Mouse (Mus musculus): ENCODE measurements around the gene Rmnd5a. TPM values are rescaled to one million over a fixed set of nuclear protein-coding genes. Genes with fewer than 3 reads are reported as not detected.

The Rmnd5a gene
- polyA plus RNA-seq, 1 experiment from 2014 or later: 11.2 TPM

GRCm38 (mm10) chr6:71360751-71361150 lies 79.7 kb downstream of the Rmnd5a start:
- 52% methylated on average over 5 of the region's 5 CpGs for WGBS
- Histone ChIP-seq H3K9ac (replicated peaks; ENCODE audit: low read length) (no peak overlapping the region), H3K4me1 (ENCODE audit: control insufficient read depth, insufficient read depth, low read length) (no peaks in the 10 kb centered on the region), H3K9me3 (replicated peaks; ENCODE audit: control insufficient read depth, low read length) (no peaks in the 10 kb centered on the region), H3K27ac (replicated peaks; ENCODE audit: low read depth, low read length) (no peak overlapping the region), H3K4me3 (ENCODE audit: low read depth, low read length) (no peak overlapping the region), H3K4me2 (ENCODE audit: low read depth, low read length) (no peak overlapping the region), H3K36me3 (replicated peaks; ENCODE audit: control insufficient read depth, insufficient read depth, low read depth, low read length) (no peaks in the 10 kb centered on the region), H3K27me3 (ENCODE audit: control insufficient read depth, insufficient read depth, low read length) (no peaks in the 10 kb centered on the region)
- no peak for DNase-seq (ENCODE audit: low spot score)
- no peak for ATAC-seq (replicated peaks; ENCODE audit: insufficient number of reproducible peaks, low FRiP score, low TSS enrichment, low read depth)

- DNase-seq (ENCODE audit: low spot score) (no peak), ATAC-seq (replicated peaks; ENCODE audit: insufficient number of reproducible peaks, low FRiP score, low TSS enrichment, low read depth) (no peak)
- Histone ChIP-seq H3K4me3 (ENCODE audit: low read depth, low read length) (no peak overlapping the region), H3K4me1 (ENCODE audit: control insufficient read depth, insufficient read depth, low read length) (no peaks in the 10 kb centered on the region), H3K9me3 (replicated peaks; ENCODE audit: control insufficient read depth, low read length) (no peaks in the 10 kb centered on the region), H3K36me3 (replicated peaks; ENCODE audit: control insufficient read depth, insufficient read depth, low read depth, low read length) (no peaks in the 10 kb centered on the region), H3K27me3 (ENCODE audit: control insufficient read depth, insufficient read depth, low read length) (no peaks in the 10 kb centered on the region), H3K27ac (replicated peaks; ENCODE audit: low read depth, low read length) (no peak overlapping the region), H3K4me2 (ENCODE audit: low read depth, low read length) (no peak overlapping the region), H3K9ac (replicated peaks; ENCODE audit: low read length) (no peak overlapping the region)
- 74% methylated on average over 4 of the region's 4 CpGs for WGBS
Measured at GRCm38 (mm10) chr6:71360221-71360620, 80.2 kb downstream of the Rmnd5a start.

- 87% methylated on average over 7 of the region's 7 CpGs for WGBS
- no peaks in the 10 kb centered on the region for H3K9me3 ChIP-seq (replicated peaks; ENCODE audit: control insufficient read depth, low read length)
- H3K36me3 ChIP-seq (replicated peaks; ENCODE audit: control insufficient read depth, insufficient read depth, low read depth, low read length): no peaks in the 10 kb centered on the region
- no peak overlapping the region for H3K9ac ChIP-seq (replicated peaks; ENCODE audit: low read length)
- no peak overlapping the region for H3K4me3 ChIP-seq (ENCODE audit: low read depth, low read length)
- no peaks in the 10 kb centered on the region for H3K4me1 ChIP-seq (ENCODE audit: control insufficient read depth, insufficient read depth, low read length)
- DNase-seq (ENCODE audit: low spot score): no peak
- no peak for ATAC-seq (replicated peaks; ENCODE audit: insufficient number of reproducible peaks, low FRiP score, low TSS enrichment, low read depth)
- H3K4me2 ChIP-seq (ENCODE audit: low read depth, low read length): no peak overlapping the region
- no peaks in the 10 kb centered on the region for H3K27me3 ChIP-seq (ENCODE audit: control insufficient read depth, insufficient read depth, low read length)
- H3K27ac ChIP-seq (replicated peaks; ENCODE audit: low read depth, low read length): no peak overlapping the region
Measured at GRCm38 (mm10) chr6:71357493-71357892, 82.9 kb downstream of the Rmnd5a start.

GRCm38 (mm10) chr6:71353722-71354121 lies 86.7 kb downstream of the Rmnd5a start:
- ATAC-seq (replicated peaks; ENCODE audit: insufficient number of reproducible peaks, low FRiP score, low TSS enrichment, low read depth) (no peak), DNase-seq (ENCODE audit: low spot score) (no peak)
- Histone ChIP-seq H3K36me3 (replicated peaks; ENCODE audit: control insufficient read depth, insufficient read depth, low read depth, low read length) (no peaks in the 10 kb centered on the region), H3K4me2 (ENCODE audit: low read depth, low read length) (no peak overlapping the region), H3K9me3 (replicated peaks; ENCODE audit: control insufficient read depth, low read length) (no peaks in the 10 kb centered on the region), H3K27ac (replicated peaks; ENCODE audit: low read depth, low read length) (no peak overlapping the region), H3K27me3 (ENCODE audit: control insufficient read depth, insufficient read depth, low read length) (no peaks in the 10 kb centered on the region), H3K9ac (replicated peaks; ENCODE audit: low read length) (no peak overlapping the region), H3K4me1 (ENCODE audit: control insufficient read depth, insufficient read depth, low read length) (no peaks in the 10 kb centered on the region), H3K4me3 (ENCODE audit: low read depth, low read length) (no peak overlapping the region)
- WGBS: 73% methylated on average over 2 of the region's 2 CpGs

- ATAC-seq (replicated peaks; ENCODE audit: insufficient number of reproducible peaks, low FRiP score, low TSS enrichment, low read depth) (no peak), DNase-seq (ENCODE audit: low spot score) (no peak)
- Histone ChIP-seq H3K4me2 (ENCODE audit: low read depth, low read length) (no peak overlapping the region), H3K27me3 (ENCODE audit: control insufficient read depth, insufficient read depth, low read length) (no peaks in the 10 kb centered on the region), H3K9ac (replicated peaks; ENCODE audit: low read length) (no peak overlapping the region), H3K4me3 (ENCODE audit: low read depth, low read length) (no peak overlapping the region), H3K9me3 (replicated peaks; ENCODE audit: control insufficient read depth, low read length) (no peaks in the 10 kb centered on the region), H3K4me1 (ENCODE audit: control insufficient read depth, insufficient read depth, low read length) (no peaks in the 10 kb centered on the region), H3K27ac (replicated peaks; ENCODE audit: low read depth, low read length) (no peak overlapping the region), H3K36me3 (replicated peaks; ENCODE audit: control insufficient read depth, insufficient read depth, low read depth, low read length) (no peaks in the 10 kb centered on the region)
- WGBS: 85% methylated on average over 10 of the region's 10 CpGs
Measured at GRCm38 (mm10) chr6:71352866-71353427, 87.5 kb downstream of the Rmnd5a start.

GRCm38 (mm10) chr6:71352201-71352600 lies 88.2 kb downstream of the Rmnd5a start:
- 91% methylated on average over 6 of the region's 6 CpGs for WGBS
- Histone ChIP-seq H3K4me1 (ENCODE audit: control insufficient read depth, insufficient read depth, low read length) (no peaks in the 10 kb centered on the region), H3K4me2 (ENCODE audit: low read depth, low read length) (no peak overlapping the region), H3K27ac (replicated peaks; ENCODE audit: low read depth, low read length) (no peak overlapping the region), H3K9me3 (replicated peaks; ENCODE audit: control insufficient read depth, low read length) (no peaks in the 10 kb centered on the region), H3K36me3 (replicated peaks; ENCODE audit: control insufficient read depth, insufficient read depth, low read depth, low read length) (no peaks in the 10 kb centered on the region), H3K27me3 (ENCODE audit: control insufficient read depth, insufficient read depth, low read length) (no peaks in the 10 kb centered on the region), H3K9ac (replicated peaks; ENCODE audit: low read length) (no peak overlapping the region), H3K4me3 (ENCODE audit: low read depth, low read length) (no peak overlapping the region)
- DNase-seq (ENCODE audit: low spot score): no peak
- no peak for ATAC-seq (replicated peaks; ENCODE audit: insufficient number of reproducible peaks, low FRiP score, low TSS enrichment, low read depth)

- H3K9me3 ChIP-seq (replicated peaks; ENCODE audit: control insufficient read depth, low read length): no peaks in the 10 kb centered on the region
- no peaks in the 10 kb centered on the region for H3K4me1 ChIP-seq (ENCODE audit: control insufficient read depth, insufficient read depth, low read length)
- WGBS: 95% methylated on average over 3 of the region's 3 CpGs
- no peak overlapping the region for H3K4me2 ChIP-seq (ENCODE audit: low read depth, low read length)
- H3K27ac ChIP-seq (replicated peaks; ENCODE audit: low read depth, low read length): no peak overlapping the region
- no peak for ATAC-seq (replicated peaks; ENCODE audit: insufficient number of reproducible peaks, low FRiP score, low TSS enrichment, low read depth)
- H3K36me3 ChIP-seq (replicated peaks; ENCODE audit: control insufficient read depth, insufficient read depth, low read depth, low read length): no peaks in the 10 kb centered on the region
- DNase-seq (ENCODE audit: low spot score): no peak
- no peak overlapping the region for H3K4me3 ChIP-seq (ENCODE audit: low read depth, low read length)
- H3K9ac ChIP-seq (replicated peaks; ENCODE audit: low read length): no peak overlapping the region
- H3K27me3 ChIP-seq (ENCODE audit: control insufficient read depth, insufficient read depth, low read length): no peaks in the 10 kb centered on the region
Measured at GRCm38 (mm10) chr6:71351201-71351600, 89.2 kb downstream of the Rmnd5a start.

GRCm38 (mm10) chr6:71348006-71348405 lies 92.4 kb downstream of the Rmnd5a start:
- H3K27me3 ChIP-seq (ENCODE audit: control insufficient read depth, insufficient read depth, low read length): no peaks in the 10 kb centered on the region
- no peaks in the 10 kb centered on the region for H3K4me1 ChIP-seq (ENCODE audit: control insufficient read depth, insufficient read depth, low read length)
- DNase-seq (ENCODE audit: low spot score) (no peak), ATAC-seq (replicated peaks; ENCODE audit: insufficient number of reproducible peaks, low FRiP score, low TSS enrichment, low read depth) (no peak)
- WGBS: 93% methylated on average over 9 of the region's 9 CpGs
- no peak overlapping the region for H3K9ac ChIP-seq (replicated peaks; ENCODE audit: low read length)
- no peak overlapping the region for H3K4me2 ChIP-seq (ENCODE audit: low read depth, low read length)
- H3K9me3 ChIP-seq (replicated peaks; ENCODE audit: control insufficient read depth, low read length): no peaks in the 10 kb centered on the region
- no peak overlapping the region for H3K27ac ChIP-seq (replicated peaks; ENCODE audit: low read depth, low read length)
- H3K36me3 ChIP-seq (replicated peaks; ENCODE audit: control insufficient read depth, insufficient read depth, low read depth, low read length): no peaks in the 10 kb centered on the region
- H3K4me3 ChIP-seq (ENCODE audit: low read depth, low read length): no peak overlapping the region
